Mouse (Mus musculus) 3134 (cell line): ENCODE results near the gene Gm28308.

Experiments
- DNase-seq: peaks from one replicate; pipeline ENCODE4 v3.0.0-alpha.2; 2011; ENCODE audit warnings: low spot score; ENCODE audit not compliant: insufficient read length; ENCODE audit errors: extremely low read depth

The Gm28308 gene

GRCm38 (mm10) chr6:52160511-52161335, 52.4 kb downstream of the Gm28308 start:
- DNase-seq: peak; percentile 50

GRCm38 (mm10) chr6:52159979-52160378, 53.2 kb downstream of the Gm28308 start:
- DNase-seq: peak; percentile 67

DNA sequence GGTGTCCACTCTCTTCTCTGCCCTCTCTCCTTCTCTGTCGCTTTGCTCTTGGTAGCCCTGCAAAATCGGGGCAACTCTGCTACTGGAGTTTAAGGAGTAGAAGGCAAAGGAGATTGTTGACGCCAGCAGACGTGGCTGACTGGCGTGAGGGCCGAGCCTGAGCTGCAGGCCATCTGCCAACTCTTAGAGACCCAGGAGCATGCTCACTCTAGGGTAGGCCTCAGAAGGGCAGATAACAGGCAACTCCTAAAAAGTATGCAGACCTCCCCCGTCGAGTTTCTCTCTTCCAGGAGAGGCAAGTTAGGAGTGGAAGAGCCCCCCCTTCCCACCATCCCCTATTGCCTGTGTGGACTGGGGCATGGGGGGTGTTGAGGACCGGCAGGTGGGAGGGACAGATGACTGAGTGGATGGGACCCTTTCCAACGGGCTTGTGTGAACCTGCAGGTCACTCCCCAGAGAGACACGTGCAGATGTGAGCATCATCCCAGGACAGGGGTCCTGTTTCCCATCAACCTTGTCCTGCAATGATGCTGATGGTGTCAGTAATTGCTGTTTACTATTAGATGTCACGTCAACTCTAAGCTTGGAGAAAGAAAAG, 53.9 kb downstream of the Gm28308 start:
- DNase-seq: peak; percentile 61

GRCm38 (mm10) chr6:52158276-52159051, 54.7 kb downstream of the Gm28308 start, which contains the start of gene Hoxa1:
Gene Hoxa1 (minus strand): TSS chr6:52158317.
- DNase-seq: peak; percentile 88

DNA sequence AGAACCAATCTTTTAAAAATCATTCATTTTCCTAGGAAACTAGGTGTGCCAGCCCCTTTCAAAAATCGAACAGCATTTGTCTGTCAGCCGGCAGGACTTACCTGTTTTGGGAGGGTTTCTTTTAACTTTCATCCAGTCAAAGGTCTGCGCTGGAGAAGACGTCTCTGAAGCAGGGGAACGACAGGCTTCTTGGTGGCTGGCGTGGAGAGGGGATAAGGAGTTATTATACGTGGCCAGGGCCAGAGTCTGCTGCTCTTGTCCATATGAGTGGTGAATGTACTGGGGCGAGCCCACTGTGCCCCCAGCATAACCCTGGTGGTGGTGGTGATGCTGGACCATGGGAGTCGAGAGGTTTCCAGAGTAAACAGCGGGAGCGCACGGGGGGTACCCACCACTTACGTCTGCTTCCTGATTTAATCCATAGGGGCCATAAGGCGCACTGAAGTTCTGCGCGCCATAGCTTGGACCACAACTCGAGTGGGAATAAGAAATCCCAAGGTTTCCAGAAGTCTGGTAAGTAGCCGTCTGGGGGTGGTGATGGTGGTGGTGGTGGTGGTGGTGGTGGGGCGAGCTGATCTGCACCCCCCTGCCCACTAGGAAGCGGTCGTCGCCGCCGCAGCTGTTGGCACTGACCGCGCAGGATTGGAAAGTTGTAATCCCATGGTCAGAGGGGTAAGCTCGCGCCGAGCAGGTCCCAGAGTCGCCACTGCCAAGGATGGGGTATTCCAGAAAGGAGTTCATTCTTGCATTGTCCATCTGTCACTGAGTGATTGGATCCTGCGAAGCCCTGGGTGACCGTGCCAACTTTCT, 55.5 kb downstream of the Gm28308 start:
- DNase-seq: no peak

DNA sequence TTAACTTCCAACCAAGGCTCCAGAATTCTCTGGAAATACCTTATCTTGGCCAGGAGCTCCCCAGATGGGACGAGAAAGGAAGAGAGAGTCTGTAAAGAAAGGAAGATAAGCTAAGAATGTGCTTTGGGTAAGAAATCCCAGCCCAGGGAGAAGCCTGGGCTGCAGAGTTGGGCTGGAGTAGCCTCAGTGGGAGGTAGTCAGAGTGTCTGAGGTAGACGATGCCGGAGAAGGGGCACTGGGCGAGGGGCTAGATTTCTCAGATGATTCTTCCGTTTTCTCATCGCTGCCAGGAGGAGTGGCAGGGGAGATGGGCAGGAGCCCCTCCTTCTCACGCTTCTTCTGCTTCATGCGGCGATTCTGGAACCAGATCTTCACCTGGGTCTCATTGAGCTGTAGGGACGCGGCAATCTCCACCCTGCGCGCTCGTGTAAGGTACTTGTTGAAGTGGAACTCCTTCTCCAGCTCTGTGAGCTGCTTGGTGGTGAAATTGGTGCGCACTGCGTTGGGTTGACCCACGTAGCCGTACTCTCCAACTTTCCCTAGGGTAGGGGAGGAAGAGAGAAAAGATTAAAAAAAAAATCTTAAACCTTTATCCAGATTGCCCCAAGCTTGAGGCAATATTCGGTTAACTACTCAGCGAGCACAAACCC, 56.5 kb downstream of the Gm28308 start:
- DNase-seq: no peak

DNA sequence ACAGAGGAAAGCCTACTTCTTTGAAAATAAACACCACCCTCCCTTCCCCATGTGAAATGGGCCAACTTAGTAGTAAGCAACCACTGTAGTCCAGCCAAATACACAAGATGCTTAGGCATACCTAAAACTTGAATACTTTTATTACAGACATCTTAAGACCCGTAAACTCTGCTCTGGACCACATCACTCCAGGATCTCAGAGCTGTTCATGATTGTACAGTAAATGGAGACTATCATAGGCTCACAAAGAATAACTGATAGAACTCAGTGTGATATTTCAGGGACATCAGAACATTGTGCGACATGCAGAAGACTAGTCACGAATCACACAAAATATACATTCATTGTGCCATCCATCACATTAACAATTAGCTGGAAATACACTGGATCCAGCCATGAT, 57.7 kb downstream of the Gm28308 start:
- no peak for DNase-seq

- no peak for DNase-seq
These were observed 59.1 kb downstream of the Gm28308 start for GRCm38 (mm10) chr6:52154044-52154443.

GRCm38 (mm10) chr6:52153270-52153669, 59.9 kb downstream of the Gm28308 start:
- DNase-seq: no peak

DNA sequence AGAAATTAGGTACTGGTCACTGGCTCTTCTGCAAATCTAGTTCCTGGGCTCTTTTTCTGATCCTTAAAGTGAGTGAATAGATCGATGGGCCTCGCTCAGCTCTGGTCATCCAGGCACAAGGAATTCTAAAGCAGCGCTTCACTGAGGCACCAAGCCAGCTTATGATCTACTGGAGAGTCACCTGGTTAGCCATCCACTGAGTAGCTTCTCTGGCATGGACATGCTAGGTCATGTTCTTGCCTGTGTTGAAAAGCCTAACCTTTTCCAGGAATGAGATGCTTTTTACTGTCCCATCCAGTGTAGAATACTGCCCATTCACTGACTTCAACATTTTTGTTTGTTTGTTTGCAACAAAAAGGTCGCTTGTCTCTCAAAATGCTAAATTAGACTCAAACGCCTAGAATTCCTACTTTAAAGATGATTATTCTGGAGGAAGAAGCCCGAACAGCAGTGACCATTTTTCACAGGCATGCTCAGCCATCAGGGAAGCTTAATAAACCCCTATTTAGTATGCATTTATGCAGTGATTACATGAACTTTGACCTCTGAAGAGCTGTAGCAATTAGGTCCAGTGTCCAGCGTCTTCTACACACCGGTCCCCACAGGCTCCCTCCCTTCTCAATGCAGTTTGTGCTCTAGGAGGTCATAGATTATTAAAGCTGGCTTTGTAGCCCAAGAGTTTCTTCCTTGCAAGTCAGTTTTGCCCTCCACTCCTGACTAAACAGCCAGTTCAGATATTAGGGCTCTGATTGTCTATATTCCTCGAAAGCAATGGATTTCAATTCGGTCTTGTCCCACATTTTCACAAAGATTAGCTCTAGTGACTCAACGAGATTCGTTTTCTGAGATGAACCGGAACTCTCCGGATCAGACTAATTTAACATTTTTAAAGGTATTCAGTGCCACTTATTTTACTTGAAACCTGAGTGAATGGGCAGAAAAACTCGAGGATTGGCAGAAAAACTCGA, 60.6 kb downstream of the Gm28308 start:
- DNase-seq: no peak

DNA sequence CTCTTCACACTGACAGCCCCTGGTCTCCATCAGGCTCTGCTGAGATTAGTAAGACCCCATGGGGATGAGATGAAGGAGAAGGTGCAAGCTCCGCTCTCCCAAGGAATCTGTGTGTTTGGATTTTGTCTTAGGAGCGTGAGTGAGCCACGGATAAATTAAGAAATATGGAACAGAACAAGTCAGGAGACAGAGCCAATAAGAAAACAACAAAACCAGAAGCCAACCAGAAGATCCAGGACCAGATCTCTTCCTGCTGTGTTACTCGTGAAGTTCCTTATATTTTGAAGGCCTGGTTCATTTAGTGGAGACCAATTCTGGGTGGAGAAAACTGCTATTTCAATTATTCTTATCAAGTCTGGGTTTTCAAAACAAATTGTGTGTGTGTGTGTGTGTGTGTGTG, 61.6 kb downstream of the Gm28308 start:
- no peak for DNase-seq

GRCm38 (mm10) chr6:52150401-52150966, 62.7 kb downstream of the Gm28308 start:
- DNase-seq: peak; percentile 28

DNA sequence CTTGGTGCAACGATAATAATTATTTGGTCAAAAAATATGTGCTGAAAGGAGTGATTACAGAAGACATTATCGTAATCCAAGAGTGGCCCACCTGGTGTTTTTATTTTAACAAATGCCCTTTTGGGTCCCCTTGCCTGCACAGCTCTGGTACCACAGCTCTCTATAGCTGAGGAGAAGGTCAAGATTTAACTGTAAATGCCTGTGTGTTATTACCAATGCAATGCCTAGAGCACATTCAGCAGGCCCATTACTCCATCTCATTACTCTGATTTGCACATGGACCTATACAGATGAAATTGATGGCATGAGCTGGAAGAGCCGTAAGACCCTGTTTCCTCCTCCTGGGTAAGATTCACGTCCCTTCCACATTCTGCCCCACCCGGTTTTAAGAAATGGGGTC, 74.0 kb downstream of the Gm28308 start:
- no peak for DNase-seq

DNA sequence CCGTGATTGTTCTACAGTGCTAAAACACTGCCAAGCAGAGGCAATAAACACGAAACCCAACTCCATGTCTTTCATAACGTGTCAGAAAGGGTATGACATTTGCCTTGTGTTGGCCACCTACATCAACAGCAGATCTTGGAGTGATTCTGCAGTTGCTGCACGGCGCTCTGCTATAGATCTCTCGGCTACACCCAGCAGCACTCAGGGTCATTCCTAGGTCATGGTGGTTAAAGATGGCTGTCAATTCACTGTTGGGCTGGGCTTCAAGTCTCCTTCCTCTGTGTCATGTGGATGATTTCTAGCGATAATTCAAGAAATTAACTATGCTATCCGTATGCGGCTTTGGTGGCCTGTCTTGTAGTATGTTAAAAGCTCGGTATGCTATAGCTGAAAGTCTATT, 74.6 kb downstream of the Gm28308 start:
- no peak for DNase-seq

DNA sequence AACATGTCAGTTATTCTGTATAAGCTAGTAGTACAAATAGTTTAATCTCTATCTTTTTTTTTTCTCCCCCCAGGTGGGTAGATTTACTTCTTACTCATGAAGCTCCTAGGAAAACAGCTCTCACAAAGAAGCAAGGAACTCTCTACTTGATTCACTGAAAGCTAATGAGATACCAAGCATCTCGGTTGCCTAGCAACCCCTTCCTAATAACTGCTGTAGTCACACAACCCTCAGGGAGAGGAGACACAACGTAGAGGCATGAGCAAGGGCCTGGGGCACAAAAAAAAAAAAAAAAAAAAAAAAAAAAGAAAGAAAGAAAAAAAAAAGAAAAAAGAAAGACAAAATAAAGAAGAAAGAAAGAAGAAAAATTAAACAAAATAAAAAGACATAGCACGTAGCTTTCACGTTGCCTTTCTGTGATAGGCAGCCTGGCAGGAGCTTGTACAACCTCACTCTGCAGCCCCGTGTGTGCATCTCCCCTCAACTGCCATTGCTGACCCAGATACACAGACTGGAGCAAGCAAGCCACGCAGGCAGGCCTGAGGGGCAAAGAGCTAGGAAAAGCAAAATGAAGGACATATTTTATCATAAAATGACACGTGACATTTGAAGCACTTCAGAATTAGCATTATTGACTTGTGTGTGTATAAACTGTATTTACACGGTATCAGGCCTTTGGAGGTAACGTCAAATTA, 75.2 kb downstream of the Gm28308 start:
- no peak for DNase-seq

DNA sequence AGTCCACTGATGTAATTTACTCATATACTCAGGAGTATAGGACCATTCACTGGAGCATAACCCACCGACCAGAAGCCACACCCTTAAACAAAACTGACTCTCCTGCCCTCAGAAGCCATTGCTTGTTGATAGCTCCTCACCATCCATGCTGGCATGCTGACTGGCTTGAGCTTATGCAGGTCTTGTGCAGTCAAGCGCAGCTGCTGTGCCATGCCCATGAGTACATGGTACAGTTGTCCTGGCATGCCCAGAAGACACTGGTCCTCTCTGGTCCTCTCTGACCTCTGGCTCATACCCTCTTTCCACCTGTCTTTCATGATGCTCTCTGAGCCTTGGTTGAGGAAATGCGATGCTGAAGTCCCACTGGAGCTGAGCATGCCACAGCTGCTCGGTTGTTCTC, 89.5 kb downstream of the Gm28308 start:
- no peak for DNase-seq

DNA sequence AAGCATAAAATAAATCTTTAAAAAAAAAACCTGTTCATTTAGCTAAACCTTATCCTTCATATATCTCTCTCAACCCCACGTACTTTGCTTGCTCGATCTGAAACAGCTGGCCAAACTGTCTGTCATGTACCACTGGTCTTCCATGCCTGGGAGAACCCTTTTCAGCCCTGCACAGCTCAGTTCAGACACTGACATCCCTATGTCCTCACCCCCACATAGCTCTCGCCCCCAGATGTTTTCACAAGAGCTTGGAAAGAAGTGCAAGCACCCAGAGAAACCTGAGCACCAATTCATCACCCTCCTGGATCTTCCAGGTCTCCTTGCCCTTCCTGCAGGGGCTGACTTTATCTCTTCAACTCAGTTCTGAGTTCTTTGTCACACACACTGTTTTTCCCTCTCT, 92.0 kb downstream of the Gm28308 start:
- DNase-seq: no peak
